Mouse (Mus musculus) liver, embryonic 14.5 days (tissue): ENCODE data around the gene Col20a1. TPM values are rescaled to one million over a fixed set of nuclear protein-coding genes. Genes with fewer than 3 reads are reported as not detected.

Experiments used
- ATAC-seq: fragments of 200-750 bp; cut with Nextera tagmentation; 2 replicates; pipeline ENCODE4 v1.8.0; 2017; ENCODE audit warnings: moderate number of reproducible peaks, mild to moderate bottlenecking, moderate library complexity; ENCODE audit not compliant: insufficient read depth
- DNase-seq, 3 experiments: peaks; one replicate each; pipeline ENCODE4 v3.0.0-alpha.2; 2012 to 2013; ENCODE audit warnings: low read depth in 3 of 3, low spot score in 3 of 3
- H3K27ac ChIP-seq: fragments of 300-500 bp; sonication (generic); 2 replicates; pipeline ENCODE4 v1.5.1; 2014; ENCODE audit warnings: moderate library complexity, mild to moderate bottlenecking, control low read depth, inconsistent platforms
- H3K27me3 ChIP-seq: fragments of 300-500 bp; sonication (generic); 2 replicates; pipeline ENCODE4 v1.6.1; 2014; ENCODE audit warnings: mild to moderate bottlenecking, low read length, moderate library complexity; ENCODE audit not compliant: control insufficient read depth, insufficient read depth
- H3K36me3 ChIP-seq: fragments of 300-500 bp; sonication (generic); replicated peaks from 2 replicates; pipeline ENCODE4 v1.6.1; 2014; ENCODE audit warnings: low read depth; ENCODE audit not compliant: control insufficient read depth, insufficient read depth
- H3K4me1 ChIP-seq, 2 experiments: fragments of 200-500 bp in 1 of 2; fragments of 300-500 bp in 1 of 2; sonication (generic) in 1 of 2; replicated peaks; 2 replicates each; pipeline ENCODE4 v1.6.1; 2012 to 2014; ENCODE audit warnings: antibody characterized with exemption in 1 of 2, inconsistent platforms in 1 of 2, low read length in 1 of 2; ENCODE audit not compliant: control insufficient read depth in 2 of 2, insufficient read depth in 2 of 2
- H3K4me2 ChIP-seq: fragments of 300-500 bp; sonication (generic); 2 replicates; pipeline ENCODE4 v1.6.1; 2014; ENCODE audit warnings: low read depth, mild to moderate bottlenecking, control low read depth, moderate library complexity
- H3K4me3 ChIP-seq, 2 experiments: fragments of 200-500 bp in 1 of 2; fragments of 300-500 bp in 1 of 2; sonication (generic) in 1 of 2; 2 replicates each; pipeline ENCODE4 v1.5.1; 2012 to 2014; ENCODE audit warnings: low read depth in 2 of 2, low read length in 2 of 2, mild to moderate bottlenecking in 2 of 2, control low read depth in 1 of 2, inconsistent platforms in 1 of 2, moderate library complexity in 1 of 2; ENCODE audit not compliant: insufficient read depth in 1 of 2
- H3K9ac ChIP-seq: fragments of 300-500 bp; sonication (generic); replicated peaks from 2 replicates; pipeline ENCODE4 v1.6.1; 2014; ENCODE audit warnings: mild to moderate bottlenecking, control low read depth, moderate library complexity
- H3K9me3 ChIP-seq: fragments of 300-500 bp; sonication (generic); 2 replicates; pipeline ENCODE4 v1.6.1; 2016; ENCODE audit warnings: low read length, mixed read lengths; ENCODE audit not compliant: control insufficient read depth
- CTCF ChIP-seq: IDR thresholded peaks from 2 replicates; pipeline ENCODE4 v1.5.1; 2016; ENCODE audit warnings: antibody characterized with exemption, low read depth, control low read depth
- EP300 ChIP-seq: IDR thresholded peaks from 2 replicates; pipeline ENCODE4 v1.6.1; 2016; ENCODE audit warnings: antibody characterized with exemption, low read depth
- WGBS: fragments of 180-500 bp; shearing (Covaris S2); extraction: QIAGEN DNeasy Blood & Tissue Kit; methylation state at CpG from one replicate; pipeline ENCODE4 v1.1.7; 2014; ENCODE audit not compliant: insufficient replicate concordance; 5-methylcytosine and 5-hydroxymethylcytosine counted together
- polyA plus RNA-seq, 2 experiments: library from polyadenylated mRNA; depleted of rRNA in 1 of 2; stranded (reverse) in 1 of 2; unstranded in 1 of 2; fragments of >200 nt; fragmentation: Nextera tagmentation in 1 of 2; extraction: Ambion mirVana in 1 of 2; gene quantifications; 2 replicates each; pipeline versions ENCODE4 v1.2.1 to v1.2.3; 2012 to 2014

Col20a1 gene
- polyA plus RNA-seq, 2 experiments: 0.20 TPM; not detected in 1

DNA sequence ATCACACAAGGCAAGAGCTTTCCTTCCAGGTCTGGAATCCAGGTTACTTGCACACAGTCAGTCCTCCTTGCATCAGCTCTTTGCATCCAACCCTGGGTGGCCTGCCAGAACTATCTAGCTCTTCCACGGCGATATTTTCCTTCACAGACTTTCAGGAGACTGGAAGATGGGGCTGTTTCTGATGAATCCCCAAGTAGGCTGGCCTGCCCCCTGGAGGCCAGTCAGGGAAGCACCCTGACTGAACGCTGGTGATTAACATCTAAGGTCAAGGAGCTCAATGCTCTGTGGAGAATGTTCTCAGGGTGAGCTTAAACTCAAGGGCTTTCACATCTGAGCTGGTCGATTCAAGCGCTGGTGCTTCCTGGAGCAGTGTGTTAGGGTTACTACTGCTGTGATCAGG lies 22.4 kb upstream of the Col20a1 start:
- WGBS: 4% methylated on average over 5 of the region's 5 CpGs
- DNase-seq (peak; percentile 33 to 51 (median 45)), ATAC-seq (no peak)
- no peak overlapping the region for H3K9ac ChIP-seq
- TF ChIP-seq EP300 (no peak), CTCF (peak; percentile 96)
- peaks cover 11 to 15% of the 10 kb centered on the region in 2 experiments for H3K4me1 ChIP-seq
- no peak overlapping the region for H3K27ac ChIP-seq
- H3K4me3 ChIP-seq: no peak overlapping the region
- H3K4me2 ChIP-seq: no peak overlapping the region
- H3K36me3 ChIP-seq: no peaks in the 10 kb centered on the region; the same call in 1 of the 2 replicates
- no peaks in the 10 kb centered on the region for H3K9me3 ChIP-seq
- H3K27me3 ChIP-seq: no peaks in the 10 kb centered on the region

GRCm38 (mm10) chr2:180966092-180966882 lies 20.0 kb upstream of the Col20a1 start:
- H3K4me3 ChIP-seq: peak overlapping the region; percentile 90 to 92
- no peaks in the 10 kb centered on the region for H3K9me3 ChIP-seq
- WGBS: 9% methylated on average over 14 of the region's 14 CpGs
- no peaks in the 10 kb centered on the region for H3K27me3 ChIP-seq
- H3K36me3 ChIP-seq: peaks cover 3% of the 10 kb centered on the region
- H3K4me2 ChIP-seq: peak overlapping the region; percentile 93
- H3K27ac ChIP-seq: peak overlapping the region; percentile 77
- H3K4me1 ChIP-seq: peaks cover 11 to 15% of the 10 kb centered on the region in 2 experiments
- no peak for TF ChIP-seq EP300
- peak; percentile 50 for TF ChIP-seq CTCF
- H3K9ac ChIP-seq: peak overlapping the region; percentile 93
- DNase-seq (peak in 1 of 3 experiments; percentile 25), ATAC-seq (peak; percentile 32; the same call in 1 of the 2 replicates)

- Histone ChIP-seq H3K9ac (peak within 1 kb of the TSS; percentile 93), H3K4me2 (peak within 1 kb of the TSS; percentile 93), H3K4me3 (peak within 1 kb of the TSS; percentile 90 to 92), H3K4me1 (peaks cover 11 to 15% of the 10 kb centered on the region in 2 experiments), H3K36me3 (peaks cover 11% of the 10 kb centered on the region), H3K9me3 (no peaks in the 10 kb centered on the region), H3K27me3 (no peaks in the 10 kb centered on the region), H3K27ac (peak within 1 kb of the TSS; percentile 77)
- TF ChIP-seq CTCF (peak; percentile 11; the same call in 1 of the 2 replicates), EP300 (no peak)
- DNase-seq: peak; percentile 75 to 77 (median 76)
- peak; percentile 90 for ATAC-seq
- WGBS: under 1% methylated on average over 56 of the region's 57 CpGs
These were observed 19.1 kb upstream of the Col20a1 start, which contains the start of gene Arfgap1 for GRCm38 (mm10) chr2:180967010-180967763. Gene Arfgap1, plus strand, starts transcription at chr2:180967225.

DNA sequence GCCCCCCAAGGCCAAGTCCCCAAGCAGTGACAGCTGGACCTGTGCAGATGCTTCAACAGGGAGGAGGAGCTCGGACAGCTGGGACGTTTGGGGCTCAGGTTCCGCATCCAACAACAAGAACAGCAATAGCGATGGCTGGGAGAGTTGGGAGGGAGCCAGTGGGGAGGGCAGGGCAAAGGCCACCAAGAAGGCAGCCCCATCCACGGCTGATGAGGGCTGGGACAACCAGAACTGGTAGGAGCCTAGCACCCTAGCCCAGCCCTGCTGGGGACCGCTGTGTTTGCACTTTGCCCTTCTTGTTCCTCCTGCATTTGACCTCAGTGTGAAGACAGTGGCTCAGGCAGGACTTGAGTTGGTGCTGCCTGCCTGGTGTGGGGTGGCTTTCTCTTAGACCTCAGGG lies 5.2 kb upstream of the Col20a1 start:
- Histone ChIP-seq H3K4me2 (no peak overlapping the region), H3K9me3 (no peaks in the 10 kb centered on the region), H3K27ac (no peak overlapping the region), H3K27me3 (no peaks in the 10 kb centered on the region), H3K9ac (no peak overlapping the region), H3K4me3 (no peak overlapping the region), H3K4me1 (no peaks in the 10 kb centered on the region), H3K36me3 (peaks cover 34% of the 10 kb centered on the region)
- DNase-seq: no peak
- TF ChIP-seq CTCF: no peak
- no peak for TF ChIP-seq EP300
- 77% methylated on average over 6 of the region's 6 CpGs for WGBS
- no peak for ATAC-seq

DNA sequence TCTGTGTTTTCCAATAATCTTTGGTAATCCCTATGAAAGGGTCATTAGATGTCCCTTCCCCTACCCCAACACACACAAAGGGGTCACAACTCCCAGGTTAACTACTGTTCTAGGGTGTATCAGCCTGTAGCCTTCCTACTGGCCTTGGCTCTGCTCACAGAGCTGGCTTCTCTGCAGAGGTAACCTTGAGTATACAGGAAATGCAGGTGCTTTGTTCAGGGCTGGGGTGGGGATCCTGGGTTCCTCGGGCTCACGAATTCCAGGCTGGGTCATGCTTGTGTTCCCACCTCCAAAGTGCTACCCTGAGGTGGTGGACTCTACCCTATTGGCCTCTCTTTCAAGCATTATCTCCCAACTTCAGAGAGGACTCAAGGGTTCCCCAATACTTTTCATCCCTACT lies 700 bp upstream of the Col20a1 start:
- 63% methylated on average over 2 of the region's 2 CpGs for WGBS
- no peak for ATAC-seq

More for the DNA sequence above, 700 bp upstream of the Col20a1 start:
- peaks cover 7% of the 10 kb centered on the region; the same call in 1 of the 2 replicates for H3K36me3 ChIP-seq
- H3K9ac ChIP-seq: no peak overlapping the region
- no peak overlapping the region for H3K27ac ChIP-seq
- H3K4me3 ChIP-seq: no peak overlapping the region
- TF ChIP-seq EP300: no peak
- TF ChIP-seq CTCF: no peak
- DNase-seq: no peak
- H3K4me1 ChIP-seq: no peaks in the 10 kb centered on the region
- H3K4me2 ChIP-seq: no peak overlapping the region
- no peaks in the 10 kb centered on the region for H3K27me3 ChIP-seq
- H3K9me3 ChIP-seq: no peaks in the 10 kb centered on the region
